Mouse (Mus musculus) CH12.LX (cell line): ENCODE data around the gene Zbtb44. TPM values are rescaled to one million over a fixed set of nuclear protein-coding genes. Genes with fewer than 3 reads are reported as not detected.

Source experiments
- DNase-seq: peaks from one replicate; pipeline ENCODE4 v3.0.0-alpha.2; 2013; ENCODE audit errors: extremely low read depth
- H3K27ac ChIP-seq: 2 replicates; pipeline ENCODE4 v1.5.1; 2012; ENCODE audit warnings: low read depth, mild to moderate bottlenecking, control low read depth, moderate library complexity; ENCODE audit not compliant: insufficient read depth
- H3K27me3 ChIP-seq: replicated peaks from 2 replicates; pipeline ENCODE3; 2012; ENCODE audit warnings: inconsistent platforms
- H3K36me3 ChIP-seq, 2 experiments: replicated peaks in 1 of 2; 2 replicates each; pipeline versions ENCODE3 to v1.6.1; 2012; ENCODE audit warnings: inconsistent platforms in 1 of 2, low read length in 1 of 2, mild to moderate bottlenecking in 1 of 2, mixed read lengths in 1 of 2, moderate library complexity in 1 of 2; ENCODE audit not compliant: control insufficient read depth in 1 of 2, insufficient read depth in 1 of 2
- H3K4me1 ChIP-seq, 2 experiments: 2 replicates each; pipeline ENCODE4 v1.6.1; 2012; ENCODE audit warnings: inconsistent platforms in 1 of 2, moderate library complexity in 1 of 2; ENCODE audit not compliant: insufficient read depth in 2 of 2, control insufficient read depth in 1 of 2
- H3K4me2 ChIP-seq: 2 replicates; pipeline ENCODE4 v1.6.1; 2012; ENCODE audit warnings: low read depth, mild to moderate bottlenecking, control low read depth; ENCODE audit not compliant: poor library complexity, insufficient read depth, severe bottlenecking
- H3K4me3 ChIP-seq, 3 experiments: fragments of 150-350 bp in 1 of 3; sonication (generic) in 1 of 3; replicated peaks in 1 of 3; 2 replicates each; pipeline versions ENCODE3 to v1.5.1; 2011 to 2012; ENCODE audit warnings: low read depth in 2 of 3, low read length in 2 of 3, mild to moderate bottlenecking in 2 of 3, moderate library complexity in 2 of 3, control low read depth in 1 of 3, improper control_type of control experiment in 1 of 3, inconsistent platforms in 1 of 3, mixed read lengths in 1 of 3; ENCODE audit not compliant: poor library complexity in 1 of 3
- H3K79me2 ChIP-seq: replicated peaks from 2 replicates; pipeline ENCODE4 v1.6.1; 2012; ENCODE audit warnings: mild to moderate bottlenecking, moderate library complexity; ENCODE audit not compliant: control insufficient read depth, poor library complexity, insufficient read depth, severe bottlenecking; ENCODE audit errors: extremely low read depth
- H3K9ac ChIP-seq: 2 replicates; pipeline ENCODE4 v1.6.1; 2012; ENCODE audit warnings: low read depth, mild to moderate bottlenecking, control low read depth, moderate library complexity; ENCODE audit not compliant: insufficient read depth
- H3K9me3 ChIP-seq: replicated peaks from 2 replicates; pipeline ENCODE3; 2012; ENCODE audit warnings: low read length, inconsistent platforms, mixed read lengths
- BHLHE40 ChIP-seq: IDR thresholded peaks from 2 replicates; pipeline ENCODE4 v1.6.1; 2011; ENCODE audit warnings: mild to moderate bottlenecking, low read depth, low read length, improper control_type of control experiment
- CHD1 ChIP-seq: IDR thresholded peaks from 2 replicates; pipeline ENCODE4 v1.6.1; 2012; ENCODE audit warnings: low read depth, low read length, improper control_type of control experiment, inconsistent platforms
- CHD2 ChIP-seq: IDR thresholded peaks from 2 replicates; pipeline ENCODE4 v1.6.1; 2011; ENCODE audit warnings: low read length, improper control_type of control experiment
- CTCF ChIP-seq, 2 experiments: IDR thresholded peaks in 1 of 2; conservative IDR thresholded peaks in 1 of 2; 2 replicates each; pipeline ENCODE4 v1.5.1; 2011 to 2012; ENCODE audit warnings: low read depth in 2 of 2, low read length in 2 of 2, improper control_type of control experiment in 1 of 2, inconsistent platforms in 1 of 2, mild to moderate bottlenecking in 1 of 2, moderate library complexity in 1 of 2
- E2F4 ChIP-seq: IDR thresholded peaks from 2 replicates; pipeline ENCODE4 v1.6.1; 2011; ENCODE audit warnings: low read depth, low read length, improper control_type of control experiment; ENCODE audit not compliant: insufficient replicate concordance
- ELF1 ChIP-seq: IDR thresholded peaks from 2 replicates; pipeline ENCODE4 v1.6.1; 2014; ENCODE audit warnings: low read depth, mild to moderate bottlenecking, inconsistent platforms, low read length, improper control_type of control experiment
- EP300 ChIP-seq: IDR thresholded peaks from 2 replicates; pipeline ENCODE4 v1.6.1; 2011; ENCODE audit warnings: low read length, improper control_type of control experiment
- ETS1 ChIP-seq: conservative IDR thresholded peaks from 2 replicates; pipeline ENCODE4 v1.6.1; 2012; ENCODE audit warnings: low read depth, mild to moderate bottlenecking, inconsistent platforms, low read length, improper control_type of control experiment, moderate library complexity
- KAT2A ChIP-seq: IDR thresholded peaks from 2 replicates; pipeline ENCODE4 v1.6.1; 2012; ENCODE audit warnings: low read length, improper control_type of control experiment, inconsistent platforms; ENCODE audit not compliant: insufficient replicate concordance
- MAX ChIP-seq: IDR thresholded peaks from 2 replicates; pipeline ENCODE4 v1.6.1; 2011; ENCODE audit warnings: low read length, improper control_type of control experiment
- MAZ ChIP-seq: IDR thresholded peaks from 2 replicates; pipeline ENCODE4 v1.6.1; 2012; ENCODE audit warnings: low read depth, mild to moderate bottlenecking, inconsistent platforms, low read length, improper control_type of control experiment, moderate library complexity
- MXI1 ChIP-seq: IDR thresholded peaks from 2 replicates; pipeline ENCODE4 v1.6.1; 2011; ENCODE audit warnings: mild to moderate bottlenecking, low read depth, low read length, improper control_type of control experiment
- MYC ChIP-seq: IDR thresholded peaks from 2 replicates; pipeline ENCODE4 v1.6.1; 2011; ENCODE audit warnings: low read depth, mild to moderate bottlenecking, improper control_type of control experiment, low read length
- NELFE ChIP-seq: IDR thresholded peaks from 2 replicates; pipeline ENCODE4 v1.6.1; 2011; ENCODE audit warnings: low read depth, low read length, improper control_type of control experiment
- NRF1 ChIP-seq: IDR thresholded peaks from 2 replicates; pipeline ENCODE4 v1.6.1; 2014; ENCODE audit warnings: low read depth, mild to moderate bottlenecking, inconsistent platforms, low read length, improper control_type of control experiment, moderate library complexity
- PAX5 ChIP-seq: IDR thresholded peaks from 2 replicates; pipeline ENCODE4 v1.6.1; 2012; ENCODE audit warnings: low read length, inconsistent platforms, mixed read lengths
- POLR2AphosphoS2 ChIP-seq: IDR thresholded peaks from 2 replicates; pipeline ENCODE4 v1.6.1; 2011; ENCODE audit warnings: low read depth, low read length, improper control_type of control experiment
- RAD21 ChIP-seq: IDR thresholded peaks from 2 replicates; pipeline ENCODE4 v1.6.1; 2011; ENCODE audit warnings: low read depth, mild to moderate bottlenecking, low read length, improper control_type of control experiment, moderate library complexity
- RCOR1 ChIP-seq: conservative IDR thresholded peaks from 2 replicates; pipeline ENCODE4 v1.6.1; 2012; ENCODE audit warnings: low read depth, mild to moderate bottlenecking, inconsistent platforms, low read length, improper control_type of control experiment
- SIN3A ChIP-seq: IDR thresholded peaks from 2 replicates; pipeline ENCODE4 v1.6.1; 2012; ENCODE audit warnings: low read length, improper control_type of control experiment, inconsistent platforms
- SMC3 ChIP-seq: IDR thresholded peaks from 2 replicates; pipeline ENCODE4 v1.6.1; 2011; ENCODE audit warnings: low read depth, low read length, improper control_type of control experiment
- TBP ChIP-seq: conservative IDR thresholded peaks from 2 replicates; pipeline ENCODE4 v1.6.1; 2011; ENCODE audit warnings: low read depth, low read length, improper control_type of control experiment
- TCF12 ChIP-seq: IDR thresholded peaks from 2 replicates; pipeline ENCODE4 v1.6.1; 2014; ENCODE audit warnings: low read depth, mild to moderate bottlenecking, inconsistent platforms, low read length, improper control_type of control experiment
- UBTF ChIP-seq: IDR thresholded peaks from 2 replicates; pipeline ENCODE4 v1.6.1; 2012; ENCODE audit warnings: low read depth, mild to moderate bottlenecking, inconsistent platforms, low read length, improper control_type of control experiment, moderate library complexity
- USF1 ChIP-seq: IDR thresholded peaks from 2 replicates; pipeline ENCODE4 v1.6.1; 2014; ENCODE audit warnings: low read depth, mild to moderate bottlenecking, inconsistent platforms, low read length, improper control_type of control experiment
- USF2 ChIP-seq: conservative IDR thresholded peaks from 2 replicates; pipeline ENCODE4 v1.6.1; 2011; ENCODE audit warnings: low read depth, low read length, improper control_type of control experiment
- ZC3H11A ChIP-seq: IDR thresholded peaks from 2 replicates; pipeline ENCODE4 v1.6.1; 2012; ENCODE audit warnings: low read depth, mild to moderate bottlenecking, inconsistent platforms, low read length, improper control_type of control experiment
- ZKSCAN1 ChIP-seq: IDR thresholded peaks from 2 replicates; pipeline ENCODE4 v1.6.1; 2012; ENCODE audit warnings: low read depth, inconsistent platforms, low read length, improper control_type of control experiment, borderline replicate concordance
- dilution Hi-C: fragments of 300-500 bp; cut with MboI; formaldehyde crosslinking; loops from 2 replicates; pipeline ENCODE4 v1.14.3; 2020; ENCODE audit warnings: low sequenced_read_pairs; ENCODE audit not compliant: extremely low pct_unique_long_range_greater_than_20kb, extremely low pct_ligation_motif_present
- in situ Hi-C: fragments of 300-500 bp; cut with MboI; formaldehyde crosslinking; loops from 3 replicates; pipeline ENCODE4 v1.14.3; 2019; ENCODE audit warnings: low sequenced_read_pairs, low pct_ligation_motif_present, low pct_unique_long_range_greater_than_20kb, mixed read lengths
- polyA plus RNA-seq: library from polyadenylated mRNA; unstranded; fragments of >175 nt; gene quantifications from 2 replicates; pipeline ENCODE4 v1.2.1, GENCODE M21; 2012; ENCODE audit warnings: low read depth; ENCODE audit not compliant: insufficient read length
- total RNA-seq, 2 experiments: library from RNA; depleted of rRNA; stranded (reverse); fragments of 300-350 nt in 1 of 2; fragments of >200 nt in 1 of 2; gene quantifications; 2 replicates each; pipeline ENCODE4 v1.2.3; 2012 to 2014

Gene Zbtb44
- total and polyA plus RNA-seq, 3 experiments = 9.1 to 14.3 (median 14.0) TPM

DNA sequence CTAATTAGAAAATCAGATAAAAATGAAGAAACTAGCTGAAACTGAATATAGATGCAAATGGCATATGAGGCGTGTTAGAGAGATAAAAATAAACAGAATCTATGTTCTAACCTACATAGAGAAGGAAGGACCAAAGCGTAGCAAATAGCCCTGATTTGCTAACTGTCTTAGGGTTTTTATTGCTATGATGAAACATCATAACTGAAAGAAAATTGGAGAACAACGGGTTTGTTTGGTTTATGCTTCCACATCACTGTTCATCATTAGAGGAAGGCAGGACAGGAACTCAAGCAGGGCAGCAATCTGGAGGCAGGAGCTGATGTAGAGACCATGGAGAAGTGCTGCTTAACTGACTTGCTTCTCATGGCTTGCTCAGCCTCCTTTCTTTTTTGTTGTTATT lies 12.3 kb upstream of the Zbtb44 start:
- Histone ChIP-seq H3K9me3 (no peaks in the 10 kb centered on the region), H3K36me3 (no peaks in the 10 kb centered on the region), H3K4me2 (no peak overlapping the region), H3K27ac (no peak overlapping the region), H3K4me1 (no peaks in the 10 kb centered on the region), H3K27me3 (no peaks in the 10 kb centered on the region), H3K9ac (no peak overlapping the region), H3K4me3 (no peak overlapping the region), H3K79me2 (no peaks in the 10 kb centered on the region)
- dilution Hi-C loops = no loop called here
- TF ChIP-seq KAT2A (no peak), POLR2AphosphoS2 (no peak), ZKSCAN1 (no peak), MYC (no peak), E2F4 (no peak), CTCF (conservative IDR thresholded peaks at IDR 0.05 in 1 of 2, IDR thresholded peaks at IDR 0.05 in 1 of 2; ENCODE audit: low read depth in 2 of 2, low read length in 2 of 2) (no peak), USF2 (no peak), NRF1 (no peak), CHD2 (no peak), SIN3A (no peak), UBTF (no peak), USF1 (no peak), MAZ (no peak), RCOR1 (no peak), MXI1 (no peak), BHLHE40 (no peak), CHD1 (no peak), ZC3H11A (no peak), TCF12 (no peak), PAX5 (no peak)
- in situ Hi-C loops = no loop called here
- no peak for DNase-seq

DNA sequence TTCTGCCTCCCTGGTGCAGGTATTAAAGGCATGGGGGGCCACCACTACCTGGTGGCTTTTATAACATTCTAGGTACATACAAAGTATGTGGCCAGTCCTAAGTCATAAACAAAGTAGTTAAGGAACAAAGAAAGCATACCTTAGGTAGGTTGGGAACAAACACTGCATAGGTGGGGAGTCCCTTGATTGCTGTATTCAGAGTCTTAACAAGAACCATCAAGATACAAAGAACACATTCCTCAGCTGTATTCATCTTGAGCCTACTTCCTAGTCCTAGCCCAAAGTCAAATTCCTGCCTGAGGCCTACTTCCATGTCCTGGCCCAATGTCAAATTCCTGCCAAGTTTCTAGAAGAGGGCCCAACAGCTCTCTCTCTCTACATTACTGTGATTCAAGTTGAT lies 11.7 kb upstream of the Zbtb44 start:
- Histone ChIP-seq H3K36me3 (no peaks in the 10 kb centered on the region), H3K4me2 (no peak overlapping the region), H3K9me3 (no peaks in the 10 kb centered on the region), H3K4me1 (no peaks in the 10 kb centered on the region), H3K79me2 (no peaks in the 10 kb centered on the region), H3K27ac (no peak overlapping the region), H3K9ac (no peak overlapping the region), H3K4me3 (no peak overlapping the region), H3K27me3 (no peaks in the 10 kb centered on the region)
- in situ Hi-C loops = no loop called here
- no peak for DNase-seq
- dilution Hi-C loops = no loop called here
- TF ChIP-seq CHD1 (no peak), ELF1 (no peak), NELFE (no peak), TCF12 (no peak), EP300 (no peak), RCOR1 (no peak), KAT2A (no peak), RAD21 (no peak), USF2 (no peak), BHLHE40 (no peak), MAX (no peak), E2F4 (no peak), SMC3 (no peak), ETS1 (no peak), TBP (no peak)
